Mouse (Mus musculus): ENCODE data around the gene Myo9a.
"Not testable (repeated sequence)": the region's sequence is repeated elsewhere in the genome, so short reads cannot be mapped to it uniquely, and the experiment has no call there.

Gene Myo9a

DNA sequence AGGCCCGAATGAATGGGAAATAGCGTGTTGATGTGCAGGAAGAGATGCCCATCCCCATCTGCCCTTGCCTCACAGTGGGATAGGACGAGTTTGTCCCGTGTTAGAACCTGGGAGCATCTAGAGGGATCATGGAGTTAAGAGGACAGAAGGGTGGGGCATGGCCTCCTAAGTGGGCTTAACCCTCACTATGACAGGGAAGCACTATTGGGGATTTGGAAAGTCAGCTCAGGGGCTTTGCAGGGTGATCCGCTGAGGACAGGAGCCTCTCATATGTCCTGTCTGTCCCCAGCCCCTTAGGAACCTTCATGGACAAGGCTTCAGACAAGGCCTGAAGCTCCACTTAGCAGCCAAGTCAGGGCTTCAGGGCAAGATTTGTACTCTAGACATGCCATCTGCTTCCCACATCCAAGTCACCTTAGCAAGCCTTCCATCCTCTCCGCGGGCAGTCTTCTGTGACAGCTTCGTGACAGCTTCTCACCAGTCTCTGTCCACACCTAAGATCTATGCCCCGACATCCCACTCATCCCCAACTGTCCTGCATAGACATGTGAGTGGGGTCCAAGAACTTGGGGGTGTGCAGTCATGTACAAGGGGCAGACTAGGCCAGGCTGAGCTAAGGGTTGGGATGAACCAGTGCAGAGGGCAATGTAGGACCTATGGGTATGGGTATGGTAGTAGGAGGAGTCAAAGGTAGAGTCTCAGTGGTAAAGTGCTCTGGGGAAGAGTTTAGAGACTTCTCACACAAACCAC, 200.5 kb downstream of the Myo9a start:
- DNase-seq, result no peak

DNA sequence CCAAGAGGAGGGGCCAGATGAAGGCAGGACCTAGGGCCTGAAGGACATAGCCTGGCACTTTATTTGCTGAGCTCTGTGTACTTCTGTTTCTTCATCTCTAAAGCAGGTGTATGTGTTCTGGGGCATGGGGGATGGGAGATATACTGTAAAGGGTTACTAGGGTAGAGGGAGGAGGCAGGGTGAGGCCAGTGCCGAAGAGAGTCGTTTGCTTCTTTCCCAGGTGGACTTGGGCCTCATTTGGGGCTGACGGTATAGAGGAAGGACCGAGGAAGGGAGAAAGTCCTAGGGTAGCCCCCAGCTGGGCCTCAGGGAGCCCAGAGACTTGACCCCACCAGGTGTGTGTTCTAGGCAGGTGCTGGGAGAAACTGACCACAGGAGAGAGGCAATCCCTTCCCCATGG, 201.2 kb downstream of the Myo9a start:
- DNase-seq, result no peak

DNA sequence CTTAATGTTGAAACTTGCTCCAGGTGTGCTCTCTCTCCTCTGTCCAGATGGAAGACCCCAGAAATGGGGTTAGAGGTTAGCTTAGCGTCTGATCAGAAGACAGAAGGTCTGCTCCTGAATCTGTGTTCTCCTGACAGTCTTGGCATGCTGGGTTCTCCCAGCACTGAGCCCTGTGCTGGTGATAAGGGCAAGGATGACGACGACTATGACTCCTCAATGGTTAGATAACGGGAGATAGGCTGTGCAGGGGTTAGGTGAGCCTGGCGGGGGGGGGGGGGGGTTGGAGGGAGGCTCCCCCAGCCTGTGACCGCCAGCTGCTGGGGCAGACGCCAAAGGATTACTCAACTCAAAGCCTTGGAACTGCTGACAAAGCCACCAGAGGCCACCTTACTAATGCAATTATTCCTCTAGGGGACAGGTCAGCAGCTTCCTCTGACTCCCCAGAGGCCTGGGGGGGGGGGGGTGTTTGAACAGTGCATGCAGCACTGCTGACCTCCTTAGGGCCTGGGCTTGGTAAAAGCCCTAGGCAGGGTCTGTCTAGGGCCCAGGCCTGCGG, 201.9 kb downstream of the Myo9a start:
- no peak for DNase-seq

DNA sequence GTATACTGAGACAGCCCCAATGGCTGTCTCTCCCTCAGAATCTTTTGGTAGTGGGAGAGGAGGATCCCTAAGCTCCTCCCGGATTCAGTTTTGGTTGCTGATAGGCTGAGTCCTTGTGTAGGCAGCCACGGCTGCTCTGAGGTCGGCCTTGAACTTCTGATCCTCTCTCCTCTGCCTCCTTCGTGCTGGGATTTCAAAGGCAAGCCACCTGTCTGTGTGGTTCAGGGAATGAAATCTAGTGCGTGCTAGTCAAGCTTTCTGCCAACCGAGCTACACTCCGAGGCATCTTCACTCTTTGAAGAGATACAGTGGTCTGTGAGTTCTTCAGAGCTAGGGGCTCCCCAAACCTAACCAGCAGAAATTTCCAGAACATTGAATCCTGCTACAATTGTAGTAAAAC, 202.9 kb downstream of the Myo9a start:
- no peak for DNase-seq

DNA sequence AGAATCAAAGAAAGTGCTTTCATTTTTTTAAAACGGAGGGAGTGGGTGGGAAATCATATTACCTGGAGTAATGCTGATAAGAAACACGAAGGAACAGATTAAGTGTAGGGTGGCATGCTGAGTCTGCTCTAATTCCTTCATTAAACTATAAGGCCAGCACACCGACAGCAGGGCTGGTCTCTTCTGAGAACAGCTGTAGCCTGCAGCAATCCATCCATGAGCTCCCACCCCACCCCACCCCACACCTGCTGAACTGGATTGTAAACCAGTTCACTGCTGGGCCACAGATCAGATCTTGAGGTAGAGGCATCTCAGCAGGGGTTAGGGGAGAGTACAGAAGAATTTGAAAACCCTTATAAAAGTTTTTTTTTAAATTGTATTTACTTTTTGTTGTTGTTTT, 204.5 kb downstream of the Myo9a start:
- no peak for DNase-seq

DNA sequence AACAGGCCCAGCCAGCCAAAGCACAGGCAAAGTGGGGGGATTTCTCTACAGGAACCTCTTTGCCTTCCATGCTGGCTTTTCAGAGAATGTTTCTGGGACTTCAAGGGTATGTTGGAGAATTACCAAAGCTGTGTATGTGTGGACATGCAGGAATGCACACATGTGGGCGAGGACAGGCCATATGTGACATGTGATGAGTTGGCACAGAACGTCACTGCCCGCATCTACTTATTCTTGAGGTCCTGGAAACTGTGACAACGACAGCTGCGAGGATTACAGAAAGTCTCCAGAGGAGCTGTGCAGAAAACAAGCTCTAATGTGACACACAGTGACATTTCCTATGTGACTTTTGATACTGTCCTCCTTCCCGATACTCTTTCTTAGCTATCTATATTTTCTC, 205.0 kb downstream of the Myo9a start:
- no peak for DNase-seq

DNA sequence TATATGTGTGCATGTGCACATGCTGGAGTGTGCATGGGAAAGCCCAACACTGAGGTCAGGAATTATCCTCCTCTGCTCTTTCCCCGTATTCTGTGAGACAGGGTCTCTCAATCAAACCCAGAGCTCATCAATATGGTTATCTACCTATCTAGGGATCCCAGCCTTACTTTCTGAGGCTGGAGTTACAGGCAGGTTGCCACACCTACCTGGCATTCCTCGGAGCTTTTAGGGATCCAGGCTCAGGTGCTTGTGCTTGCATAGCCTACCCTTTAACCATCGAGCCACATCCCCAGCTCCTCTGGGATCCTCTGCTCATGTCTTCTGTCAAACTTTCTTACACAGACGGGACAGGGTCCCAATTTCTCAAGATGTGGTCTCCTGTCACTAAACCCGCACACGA, 205.8 kb downstream of the Myo9a start:
- no peak for DNase-seq

DNA sequence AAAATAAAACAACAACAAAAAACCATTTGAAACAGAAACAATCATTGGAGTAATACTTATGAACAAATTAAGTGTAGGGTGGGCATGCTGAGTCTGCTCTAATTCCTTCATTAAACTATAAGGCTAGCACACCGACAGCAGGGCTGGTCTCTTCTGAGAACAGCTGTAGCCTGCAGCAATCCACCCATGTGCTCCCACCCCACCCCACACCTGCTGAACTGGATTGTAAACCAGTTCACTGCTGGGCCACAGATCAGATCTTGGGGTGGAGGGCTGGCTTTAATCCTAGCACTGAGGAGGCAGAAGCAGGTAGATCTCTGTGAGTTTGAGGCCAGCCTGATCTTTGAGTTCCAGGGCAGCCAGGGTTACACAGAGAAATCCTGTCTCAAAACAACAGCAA, 207.4 kb downstream of the Myo9a start:
- DNase-seq, result not testable (repeated sequence)

DNA sequence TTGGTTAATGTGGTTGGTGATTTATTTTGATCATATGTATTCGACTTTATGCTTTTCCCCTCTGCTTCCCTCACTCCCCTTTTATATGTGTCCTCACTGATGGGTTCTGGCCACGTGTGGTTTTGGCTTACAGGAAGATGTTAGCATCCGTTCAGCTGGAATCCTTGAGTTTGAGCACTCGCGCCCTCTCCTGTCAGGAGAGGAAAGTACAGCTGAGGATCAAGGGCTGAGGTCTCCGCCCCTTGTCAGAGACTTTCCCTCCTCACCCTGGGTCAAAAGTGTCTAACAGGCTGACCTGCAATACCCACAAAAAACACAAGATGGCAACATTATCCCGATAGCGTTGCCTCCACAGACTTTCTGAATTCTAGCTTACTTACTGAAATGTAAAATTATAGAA, 208.6 kb downstream of the Myo9a start:
- DNase-seq, result peak; percentile 73

DNA sequence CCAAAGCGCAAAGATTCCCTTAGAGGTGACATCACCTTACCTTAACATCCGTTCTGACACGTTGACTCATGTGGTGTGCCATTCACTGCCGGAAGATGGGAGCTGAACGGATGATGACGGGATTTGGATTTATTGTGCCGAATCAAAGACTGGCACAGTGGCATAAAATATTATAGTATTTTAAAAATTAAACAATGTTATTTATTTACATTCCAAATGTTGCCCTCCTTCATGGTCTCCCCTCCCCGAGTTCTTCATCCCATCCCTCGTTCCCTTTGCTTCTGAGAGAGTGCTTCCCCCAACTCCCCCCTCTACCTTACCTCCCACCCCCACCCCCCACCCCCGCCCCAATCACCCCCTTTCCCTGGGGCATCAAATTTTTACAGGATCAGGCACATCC, 209.9 kb downstream of the Myo9a start, which contains the start of gene Nr2e3:
TSS of gene Nr2e3 (minus strand) at position 101 of the 400 bp plus-strand sequence.
- DNase-seq, result no peak

DNA sequence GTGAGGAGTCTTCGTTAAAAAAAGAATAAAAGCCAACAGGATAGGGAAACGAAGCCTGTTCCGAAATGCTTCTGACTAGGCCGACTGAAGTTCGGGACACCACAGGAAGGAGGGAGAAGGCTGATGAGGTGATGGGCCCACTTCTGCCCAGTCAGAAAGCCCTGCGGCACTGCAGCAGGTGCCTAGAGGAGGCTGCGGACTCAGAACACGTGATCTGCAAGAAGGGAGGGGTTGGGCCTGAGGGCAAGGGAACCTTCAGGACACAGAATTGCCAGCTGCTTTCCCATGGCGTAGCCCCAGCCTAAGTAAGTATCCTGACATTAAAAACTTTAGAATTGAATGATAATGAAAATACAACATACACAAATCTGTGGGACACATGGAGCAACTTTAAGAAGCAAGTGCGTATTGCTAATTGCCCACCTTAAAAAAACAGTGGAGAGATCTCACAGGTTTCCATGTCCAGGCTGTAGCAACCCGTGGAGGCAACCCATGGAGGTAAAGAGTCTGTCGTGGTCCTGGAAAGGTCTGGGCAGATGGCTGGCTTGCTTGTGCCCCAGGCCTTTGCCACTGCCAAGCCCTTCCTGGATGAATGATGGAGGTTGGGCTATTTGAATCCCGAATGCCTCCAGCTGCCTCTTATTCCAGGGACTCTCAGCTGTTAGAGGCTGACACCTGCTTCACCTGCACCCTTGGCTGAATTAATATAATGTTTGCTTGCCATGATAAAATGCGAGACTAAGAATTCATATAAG, 210.7 kb downstream of the Myo9a start:
- no peak for DNase-seq

DNA sequence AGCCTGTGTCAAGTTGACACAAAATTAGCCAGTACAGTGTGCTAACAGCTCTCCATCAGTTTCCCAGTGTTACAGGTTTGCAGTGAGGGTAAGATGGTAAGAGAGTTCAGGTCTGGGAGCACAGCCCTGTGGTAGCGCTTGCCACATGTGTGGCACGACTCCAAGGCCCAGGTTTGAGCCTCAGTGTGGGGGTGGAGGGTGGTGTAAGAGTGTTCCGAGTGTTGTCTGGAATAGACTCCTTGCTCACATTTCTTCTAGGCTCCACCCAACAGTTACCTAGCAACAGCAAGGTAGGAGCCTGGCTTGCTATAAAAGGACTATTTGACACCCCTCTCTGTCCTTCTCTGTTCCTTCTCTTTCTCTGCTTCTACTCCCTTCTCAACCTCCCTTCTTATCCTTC, 213.7 kb downstream of the Myo9a start:
- no peak for DNase-seq

DNA sequence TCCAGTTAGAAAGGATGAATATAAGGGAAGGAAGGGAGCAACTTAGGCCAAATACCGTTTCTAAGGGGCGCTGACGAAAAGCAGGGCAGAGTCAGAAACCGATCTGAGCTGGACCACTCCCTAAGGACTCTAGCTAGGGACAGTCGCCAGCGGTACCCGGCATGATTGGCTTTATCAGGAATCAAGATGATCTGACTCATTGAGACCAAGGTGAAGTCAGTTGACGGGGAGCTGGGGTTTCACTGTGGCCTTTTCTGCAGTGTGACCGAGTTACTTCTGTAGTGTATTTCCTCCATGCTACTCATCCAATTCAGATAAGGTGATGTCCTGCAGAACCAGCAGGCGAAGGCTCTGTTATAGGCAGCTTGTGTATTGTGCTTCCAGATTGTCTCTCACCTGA, 214.3 kb downstream of the Myo9a start:
- no peak for DNase-seq

DNA sequence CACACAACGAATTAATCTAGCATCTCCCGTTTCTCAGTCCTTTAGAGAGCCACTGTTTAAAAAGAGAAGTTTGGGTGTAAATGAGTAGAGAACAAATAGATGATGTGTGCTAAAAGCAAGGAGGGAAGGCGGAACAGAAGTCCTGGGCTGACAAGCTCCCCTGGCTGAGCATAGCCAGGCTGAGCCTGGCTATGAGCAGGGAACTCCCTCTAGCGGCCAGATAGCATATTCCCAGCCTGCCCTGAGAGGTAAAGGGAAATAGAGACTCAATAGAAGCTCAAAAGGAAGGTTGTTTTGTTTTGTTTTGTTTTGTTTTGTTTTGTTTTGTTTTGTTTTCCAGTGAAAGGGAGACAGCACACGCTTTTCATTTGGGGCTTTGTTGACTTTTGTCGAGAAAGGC, 218.7 kb downstream of the Myo9a start:
- peak; percentile 58 for DNase-seq

DNA sequence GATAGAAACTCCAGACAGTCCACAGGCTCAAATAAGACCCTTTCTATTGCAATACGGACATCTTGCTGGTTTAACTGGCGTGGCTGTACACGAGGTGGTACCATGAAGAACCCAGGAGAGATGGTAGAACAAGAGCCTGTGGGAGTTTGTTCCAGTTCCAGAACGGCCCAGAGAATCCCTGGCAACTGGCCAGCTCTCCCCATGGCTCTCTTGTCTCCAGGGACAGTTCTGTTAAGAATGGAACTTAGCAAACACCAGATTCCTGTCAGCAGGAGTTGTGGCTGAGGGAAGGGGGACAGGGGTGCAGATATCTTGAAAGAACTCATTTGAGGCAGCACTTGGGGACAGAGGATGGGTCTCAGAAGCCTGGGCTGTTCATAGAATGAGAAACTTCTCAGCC, 220.6 kb downstream of the Myo9a start:
- DNase-seq, result no peak
